Mouse (Mus musculus) heart, embryonic 14.5 days (tissue): ENCODE data around the gene Crip1. TPM values are rescaled to one million over a fixed set of nuclear protein-coding genes. Genes with fewer than 3 reads are reported as not detected.

Experiments
- ATAC-seq: fragments of 200-750 bp; cut with Nextera tagmentation; 2 replicates; pipeline ENCODE4 v1.8.0; 2017; ENCODE audit warnings: low read depth, moderate TSS enrichment; ENCODE audit not compliant: insufficient number of reproducible peaks, insufficient read depth, low FRiP score
- H3K27ac ChIP-seq, 2 experiments: fragments of 200-500 bp in 1 of 2; fragments of 300-500 bp in 1 of 2; sonication (generic) in 1 of 2; replicated peaks in 1 of 2; 2 replicates each; pipeline ENCODE4 v1.5.1; 2012 to 2014; ENCODE audit warnings: low read depth in 2 of 2, low read length in 2 of 2, control low read depth in 1 of 2, mild to moderate bottlenecking in 1 of 2, mixed read lengths in 1 of 2; ENCODE audit not compliant: control insufficient read depth in 1 of 2, insufficient read depth in 1 of 2
- H3K27me3 ChIP-seq: fragments of 300-500 bp; sonication (generic); 2 replicates; pipeline ENCODE4 v1.6.1; 2014; ENCODE audit warnings: mild to moderate bottlenecking, low read length, control low read depth; ENCODE audit not compliant: control insufficient read depth, insufficient read depth
- H3K36me3 ChIP-seq: fragments of 300-500 bp; sonication (generic); 2 replicates; pipeline ENCODE4 v1.6.1; 2014; ENCODE audit warnings: mild to moderate bottlenecking, control low read depth, low read length, mixed read lengths; ENCODE audit not compliant: control insufficient read depth, insufficient read depth
- H3K4me1 ChIP-seq, 2 experiments: fragments of 200-500 bp in 1 of 2; fragments of 300-500 bp in 1 of 2; sonication (generic) in 1 of 2; 2 replicates each; pipeline ENCODE4 v1.6.1; 2012 to 2014; ENCODE audit warnings: low read length in 2 of 2, control low read depth in 1 of 2, mixed read lengths in 1 of 2; ENCODE audit not compliant: control insufficient read depth in 2 of 2, insufficient read depth in 2 of 2
- H3K4me2 ChIP-seq: fragments of 300-500 bp; sonication (generic); 2 replicates; pipeline ENCODE4 v1.6.1; 2014; ENCODE audit warnings: mild to moderate bottlenecking, low read length
- H3K4me3 ChIP-seq, 2 experiments: fragments of 200-500 bp in 1 of 2; fragments of 300-500 bp in 1 of 2; sonication (generic) in 1 of 2; 2 replicates each; pipeline ENCODE4 v1.5.1; 2012 to 2014; ENCODE audit warnings: low read length in 2 of 2, mild to moderate bottlenecking in 2 of 2, control low read depth in 1 of 2, low read depth in 1 of 2, moderate library complexity in 1 of 2; ENCODE audit not compliant: control insufficient read depth in 1 of 2, insufficient read depth in 1 of 2
- H3K9ac ChIP-seq: fragments of 300-500 bp; sonication (generic); 2 replicates; pipeline ENCODE4 v1.6.1; 2014; ENCODE audit warnings: mild to moderate bottlenecking, low read length
- H3K9me3 ChIP-seq: fragments of 300-500 bp; sonication (generic); 2 replicates; pipeline ENCODE4 v1.6.1; 2016; ENCODE audit warnings: low read length, control low read depth; ENCODE audit not compliant: control insufficient read depth
- WGBS: fragments of 180-500 bp; shearing (Covaris S2); extraction: QIAGEN DNeasy Blood & Tissue Kit; methylation state at CpG from one replicate; pipeline ENCODE4 v1.1.7; 2014; 5-methylcytosine and 5-hydroxymethylcytosine counted together
- polyA plus RNA-seq: library from polyadenylated mRNA; unstranded; fragments of >200 nt; fragmentation: Nextera tagmentation; extraction: Ambion mirVana; gene quantifications from 2 replicates; pipeline ENCODE4 v1.2.1, GENCODE M21; 2014

The Crip1 gene
- polyA plus RNA-seq, 1 experiment from 2014 or later, result 586 TPM

DNA sequence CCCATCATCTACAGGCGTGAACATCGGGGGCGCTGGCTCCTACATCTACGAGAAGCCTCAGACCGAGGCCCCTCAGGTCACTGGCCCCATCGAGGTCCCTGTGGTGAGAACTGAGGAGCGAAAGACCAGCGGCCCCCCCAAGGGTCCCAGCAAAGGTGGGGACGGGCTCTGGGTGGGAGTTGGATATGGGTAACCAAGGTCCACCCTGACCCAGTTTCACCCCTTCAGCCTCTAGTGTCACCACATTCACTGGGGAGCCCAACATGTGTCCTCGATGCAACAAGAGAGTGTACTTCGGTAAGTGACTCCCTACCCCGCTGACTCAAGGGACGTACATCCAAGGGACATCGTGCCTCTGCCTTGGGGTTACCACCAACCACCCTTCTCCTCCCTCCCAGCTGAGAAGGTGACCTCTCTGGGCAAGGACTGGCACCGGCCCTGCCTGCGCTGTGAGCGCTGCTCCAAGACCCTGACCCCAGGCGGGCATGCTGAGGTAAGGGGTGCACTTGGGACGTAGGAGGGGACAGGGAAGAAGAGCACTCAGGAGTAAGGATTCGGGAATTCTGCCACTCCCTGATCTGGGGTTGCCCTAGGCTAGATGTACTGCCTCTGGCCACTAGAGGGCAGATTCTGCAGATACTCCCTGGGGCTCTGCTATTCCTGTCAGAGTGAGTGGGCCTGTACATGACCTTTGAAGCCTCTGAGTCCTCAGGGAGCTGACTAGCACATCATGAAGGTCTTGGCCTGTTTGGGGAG, 1.9 kb upstream of the Crip1 start:
- no peak for ATAC-seq
- H3K9me3 ChIP-seq, result no peaks in the 10 kb centered on the region
- H3K4me2 ChIP-seq, result peak overlapping the region; percentile 96
- WGBS, result 66% methylated on average over 20 of the region's 20 CpGs
- H3K9ac ChIP-seq, result peak overlapping the region; percentile 99
- H3K36me3 ChIP-seq, result peaks cover 55% of the 10 kb centered on the region
- H3K27me3 ChIP-seq, result no peaks in the 10 kb centered on the region
- H3K27ac ChIP-seq, result peak overlapping the region; percentile 1 to 99; a peak in 3 of 4 replicates
- H3K4me3 ChIP-seq, result peak overlapping the region in 1 of 2 experiments; percentile 91; a peak in 2 of 4 replicates
- H3K4me1 ChIP-seq, result peaks cover 57 to 71% of the 10 kb centered on the region in 2 experiments

DNA sequence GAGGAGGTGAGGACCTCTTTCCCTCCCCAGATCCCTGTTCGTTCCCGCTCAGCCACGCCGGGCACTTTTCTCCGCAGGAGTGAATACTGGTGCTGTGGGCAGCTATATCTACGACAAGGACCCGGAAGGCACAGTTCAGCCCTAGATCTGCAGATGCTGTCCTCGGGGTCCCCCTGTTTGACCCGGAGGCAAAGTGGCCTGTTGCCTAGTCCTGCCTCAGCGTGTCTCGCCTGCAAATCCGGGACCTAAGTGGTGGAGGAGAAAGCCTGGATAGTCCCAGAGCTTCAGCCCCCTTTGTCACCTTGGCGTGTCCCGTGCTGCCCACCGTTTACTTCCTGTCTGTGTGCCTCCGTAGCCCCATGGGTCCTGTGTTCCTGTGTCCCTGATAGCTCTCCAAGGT, 1.2 kb upstream of the Crip1 start:
- no peak for ATAC-seq
- H3K4me3 ChIP-seq, result no peak overlapping the region
- WGBS, result 83% methylated on average over 16 of the region's 16 CpGs
- H3K27me3 ChIP-seq, result no peaks in the 10 kb centered on the region
- no peaks in the 10 kb centered on the region for H3K9me3 ChIP-seq
- peaks cover 53 to 66% of the 10 kb centered on the region in 2 experiments for H3K4me1 ChIP-seq
- H3K4me2 ChIP-seq, result 0 out of 2 replicates have a peak overlapping the region, but pooled peaks have one; percentile 96
- H3K9ac ChIP-seq, result peak overlapping the region; percentile 99
- H3K27ac ChIP-seq, result peak overlapping the region in 1 of 2 experiments; percentile 55; a peak in 2 of 4 replicates
- H3K36me3 ChIP-seq, result peaks cover 55% of the 10 kb centered on the region

DNA sequence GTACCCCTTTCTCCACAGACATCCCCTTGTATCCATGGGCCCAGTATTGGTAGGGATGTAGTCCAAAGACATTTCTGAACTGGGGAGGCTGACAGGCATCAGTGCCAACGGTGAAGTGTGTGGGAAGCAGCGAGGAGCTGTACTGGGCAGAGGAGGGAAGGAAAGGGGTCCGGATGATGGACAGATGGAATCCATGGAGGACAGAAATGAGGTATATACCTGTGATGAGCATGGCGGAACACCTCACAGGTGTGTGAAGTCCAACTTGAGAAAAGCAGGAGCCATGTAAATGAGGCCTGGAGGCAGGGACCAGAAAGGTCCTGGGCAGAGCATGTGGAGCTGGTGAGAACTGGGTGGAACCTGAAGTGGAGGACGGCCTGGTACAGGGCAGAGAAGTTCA, 525 bp upstream of the Crip1 start:
- Histone ChIP-seq H3K27ac (peak overlapping the region; percentile 21 to 72; a peak in 2 of 4 replicates), H3K4me1 (peaks cover 54 to 68% of the 10 kb centered on the region in 2 experiments), H3K9me3 (no peaks in the 10 kb centered on the region), H3K4me2 (peak overlapping the region; percentile 46; the same call in 1 of the 2 replicates), H3K36me3 (peaks cover 55% of the 10 kb centered on the region), H3K27me3 (no peaks in the 10 kb centered on the region), H3K9ac (peak overlapping the region; percentile 63; the same call in 1 of the 2 replicates), H3K4me3 (no peak overlapping the region)
- ATAC-seq, result no peak
- 80% methylated on average over 5 of the region's 5 CpGs for WGBS

DNA sequence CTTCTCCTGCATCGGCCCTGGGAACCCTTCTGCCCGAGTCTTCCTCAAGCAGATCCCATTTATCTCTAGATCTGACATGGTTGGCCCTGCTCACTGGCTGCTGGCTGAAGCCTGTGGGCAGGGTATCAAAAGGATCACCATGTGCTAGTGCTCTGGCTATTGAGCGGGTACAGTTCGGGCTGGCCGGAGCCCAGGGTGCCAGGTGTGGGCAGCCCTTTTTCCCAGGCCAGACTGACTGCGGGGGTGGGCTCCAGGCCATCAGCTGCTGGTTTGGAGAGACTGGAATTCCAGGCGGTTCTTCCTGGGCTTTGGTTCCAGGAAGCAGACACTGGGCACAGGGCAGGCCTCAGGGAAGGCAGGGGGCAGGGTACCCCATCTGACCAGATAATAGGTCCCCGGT, 1.4 kb downstream of the Crip1 start:
- 66% methylated on average over 8 of the region's 8 CpGs for WGBS
- H3K36me3 ChIP-seq, result peaks cover 46% of the 10 kb centered on the region
- no peaks in the 10 kb centered on the region for H3K27me3 ChIP-seq
- no peak overlapping the region for H3K4me3 ChIP-seq
- H3K9ac ChIP-seq, result peak overlapping the region; percentile 63; the same call in 1 of the 2 replicates
- peaks cover 59 to 83% of the 10 kb centered on the region in 2 experiments for H3K4me1 ChIP-seq
- ATAC-seq, result no peak
- no peaks in the 10 kb centered on the region for H3K9me3 ChIP-seq
- no peak overlapping the region for H3K4me2 ChIP-seq
- peak overlapping the region; percentile 68 to 72; a peak in 3 of 4 replicates for H3K27ac ChIP-seq

DNA sequence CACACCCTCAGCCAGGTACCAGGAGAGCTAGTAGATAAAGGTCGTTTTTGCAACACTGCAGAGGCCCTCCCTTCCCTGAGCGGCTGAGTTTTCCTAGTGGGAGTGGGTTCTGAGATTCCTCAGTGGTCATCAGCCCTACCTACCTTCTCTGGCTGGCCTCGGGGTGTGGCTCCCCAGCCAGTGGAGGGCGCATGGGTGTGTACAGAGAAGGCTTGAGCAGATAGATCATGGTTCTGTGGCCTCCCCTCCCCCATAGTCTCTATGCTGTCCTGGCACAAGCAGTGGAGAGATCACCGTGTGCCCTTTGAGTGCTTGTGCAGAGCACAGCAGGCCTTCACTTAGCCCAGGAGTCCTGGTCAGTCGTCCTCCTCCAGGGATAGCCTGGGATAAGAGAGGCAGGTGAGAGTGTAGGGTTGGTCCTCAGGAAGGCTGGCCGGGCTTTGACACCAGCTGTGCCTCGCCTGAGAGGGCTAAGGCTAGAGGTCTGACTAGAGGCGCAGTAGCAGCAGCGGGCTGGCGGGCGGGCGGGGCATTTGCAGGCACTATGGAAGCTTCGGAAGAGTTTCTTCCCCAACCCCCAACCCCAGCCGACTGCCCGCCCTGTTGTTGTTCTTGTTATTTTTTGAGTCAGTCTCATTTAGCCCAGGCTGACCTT, 2.4 kb downstream of the Crip1 start:
- no peaks in the 10 kb centered on the region for H3K27me3 ChIP-seq

DNA sequence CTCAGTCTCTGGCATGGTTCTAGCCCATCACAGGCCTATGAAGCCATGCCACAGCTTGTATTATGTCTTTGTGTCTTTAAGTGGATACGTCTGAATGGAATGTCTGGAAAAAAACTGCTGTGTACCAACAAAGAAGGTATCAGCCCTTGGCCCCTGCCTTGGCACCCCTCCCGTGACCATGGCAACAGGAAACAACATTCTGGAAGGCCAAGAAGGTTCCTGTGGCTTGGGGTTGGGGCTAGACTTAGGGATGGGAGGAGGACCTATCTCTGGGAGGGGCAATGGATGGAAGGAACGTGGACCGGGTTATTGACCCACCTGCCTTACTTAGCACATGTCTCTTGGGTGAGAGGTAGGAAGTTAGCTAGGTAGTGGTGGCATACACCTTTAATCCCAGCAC, 3.2 kb downstream of the Crip1 start:
- Histone ChIP-seq H3K9ac (no peak overlapping the region), H3K27me3 (no peaks in the 10 kb centered on the region), H3K4me1 (peaks cover 50 to 69% of the 10 kb centered on the region in 2 experiments), H3K4me3 (no peak overlapping the region), H3K27ac (no peak overlapping the region), H3K4me2 (no peak overlapping the region), H3K9me3 (no peaks in the 10 kb centered on the region), H3K36me3 (peaks cover 31% of the 10 kb centered on the region)
- no peak for ATAC-seq
- 46% methylated on average over 4 of the region's 4 CpGs for WGBS

More for the DNA sequence above, 2.4 kb downstream of the Crip1 start:
- Histone ChIP-seq H3K4me3 (no peak overlapping the region), H3K4me1 (peaks cover 57 to 78% of the 10 kb centered on the region in 2 experiments), H3K4me2 (no peak overlapping the region), H3K27ac (peak overlapping the region in 1 of 2 experiments; percentile 72; a peak in 1 of 4 replicates), H3K9me3 (no peaks in the 10 kb centered on the region), H3K36me3 (peaks cover 39% of the 10 kb centered on the region), H3K9ac (0 out of 2 replicates have a peak overlapping the region, but pooled peaks have one; percentile 63)
- no peak for ATAC-seq
- 41% methylated on average over 16 of the region's 16 CpGs for WGBS

DNA sequence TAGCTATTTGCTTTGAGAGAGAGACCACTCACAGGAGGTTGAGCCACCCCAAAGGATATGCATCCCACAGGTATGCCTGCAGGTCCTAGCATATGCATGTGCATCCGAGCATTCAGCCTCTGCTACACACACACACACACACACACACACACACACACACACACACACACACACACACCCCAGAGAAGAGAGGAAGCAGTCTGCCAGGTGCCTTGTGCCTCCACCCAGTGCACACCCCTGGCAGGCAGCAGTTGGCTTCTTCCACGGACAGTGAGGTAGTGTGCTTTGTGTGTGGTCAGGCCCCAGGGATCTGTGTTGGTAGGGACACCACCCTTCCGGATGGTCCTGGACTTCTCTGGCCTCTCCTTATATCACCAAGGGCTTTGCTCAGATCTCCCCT, 3.8 kb downstream of the Crip1 start:
- Histone ChIP-seq H3K27ac (no peak overlapping the region), H3K27me3 (no peaks in the 10 kb centered on the region), H3K9ac (no peak overlapping the region), H3K4me2 (no peak overlapping the region), H3K36me3 (peaks cover 25% of the 10 kb centered on the region), H3K4me1 (peaks cover 53 to 68% of the 10 kb centered on the region in 2 experiments), H3K9me3 (no peaks in the 10 kb centered on the region), H3K4me3 (no peak overlapping the region)
- ATAC-seq, result no peak
- 83% methylated on average over 3 of the region's 3 CpGs for WGBS
